Mouse (Mus musculus): Measurements from ENCODE around the gene Sin3b. TPM values are rescaled to one million over a fixed set of nuclear protein-coding genes. Genes with fewer than 3 reads are reported as not detected.

Gene Sin3b
- total RNA-seq, 1 experiment from 2014 or later = 127 TPM

- ATAC-seq (replicated peaks in 1 of 2; ENCODE audit: insufficient read depth in 1 of 2, low FRiP score in 2 of 2, low TSS enrichment in 1 of 2, low read depth in 1 of 2, poor library complexity in 2 of 2, severe bottlenecking in 2 of 2) = no peak
These were observed 26.8 kb downstream of the Sin3b start for GRCm38 (mm10) chr8:72749846-72750245.

- ATAC-seq (replicated peaks in 1 of 2; ENCODE audit: insufficient read depth in 1 of 2, low FRiP score in 2 of 2, low TSS enrichment in 1 of 2, low read depth in 1 of 2, poor library complexity in 2 of 2, severe bottlenecking in 2 of 2) = no peak
These were observed 27.2 kb downstream of the Sin3b start for GRCm38 (mm10) chr8:72750266-72750665.

GRCm38 (mm10) chr8:72751126-72751525 lies 28.0 kb downstream of the Sin3b start:
- no peak for ATAC-seq (replicated peaks in 1 of 2; ENCODE audit: insufficient read depth in 1 of 2, low FRiP score in 2 of 2, low TSS enrichment in 1 of 2, low read depth in 1 of 2, poor library complexity in 2 of 2, severe bottlenecking in 2 of 2)

- ATAC-seq (replicated peaks in 1 of 2; ENCODE audit: insufficient read depth in 1 of 2, low FRiP score in 2 of 2, low TSS enrichment in 1 of 2, low read depth in 1 of 2, poor library complexity in 2 of 2, severe bottlenecking in 2 of 2) = no peak
These were observed 29.2 kb downstream of the Sin3b start for GRCm38 (mm10) chr8:72752289-72752688.

- ATAC-seq (replicated peaks in 1 of 2; ENCODE audit: insufficient read depth in 1 of 2, low FRiP score in 2 of 2, low TSS enrichment in 1 of 2, low read depth in 1 of 2, poor library complexity in 2 of 2, severe bottlenecking in 2 of 2) = no peak
These were observed 30.1 kb downstream of the Sin3b start for GRCm38 (mm10) chr8:72753165-72753564.

- no peak for ATAC-seq (replicated peaks in 1 of 2; ENCODE audit: insufficient read depth in 1 of 2, low FRiP score in 2 of 2, low TSS enrichment in 1 of 2, low read depth in 1 of 2, poor library complexity in 2 of 2, severe bottlenecking in 2 of 2)
These were observed 30.7 kb downstream of the Sin3b start for GRCm38 (mm10) chr8:72753781-72754180.

- ATAC-seq (replicated peaks in 1 of 2; ENCODE audit: insufficient read depth in 1 of 2, low FRiP score in 2 of 2, low TSS enrichment in 1 of 2, low read depth in 1 of 2, poor library complexity in 2 of 2, severe bottlenecking in 2 of 2) = no peak
These were observed 32.9 kb downstream of the Sin3b start for GRCm38 (mm10) chr8:72756031-72756430.

GRCm38 (mm10) chr8:72756771-72757390 lies 33.8 kb downstream of the Sin3b start:
- ATAC-seq (replicated peaks in 1 of 2; ENCODE audit: insufficient read depth in 1 of 2, low FRiP score in 2 of 2, low TSS enrichment in 1 of 2, low read depth in 1 of 2, poor library complexity in 2 of 2, severe bottlenecking in 2 of 2) = no peak

GRCm38 (mm10) chr8:72757426-72758195 lies 34.5 kb downstream of the Sin3b start:
- ATAC-seq (replicated peaks in 1 of 2; ENCODE audit: insufficient read depth in 1 of 2, low FRiP score in 2 of 2, low TSS enrichment in 1 of 2, low read depth in 1 of 2, poor library complexity in 2 of 2, severe bottlenecking in 2 of 2) = no peak

GRCm38 (mm10) chr8:72758310-72758709 lies 35.2 kb downstream of the Sin3b start:
- no peak for ATAC-seq (replicated peaks in 1 of 2; ENCODE audit: insufficient read depth in 1 of 2, low FRiP score in 2 of 2, low TSS enrichment in 1 of 2, low read depth in 1 of 2, poor library complexity in 2 of 2, severe bottlenecking in 2 of 2)

- ATAC-seq (replicated peaks in 1 of 2; ENCODE audit: insufficient read depth in 1 of 2, low FRiP score in 2 of 2, low TSS enrichment in 1 of 2, low read depth in 1 of 2, poor library complexity in 2 of 2, severe bottlenecking in 2 of 2) = no peak
These were observed 37.1 kb downstream of the Sin3b start for GRCm38 (mm10) chr8:72760216-72760615.

- peak; percentile 76 to 82 for ATAC-seq (replicated peaks in 1 of 2; ENCODE audit: insufficient read depth in 1 of 2, low FRiP score in 2 of 2, low TSS enrichment in 1 of 2, low read depth in 1 of 2, poor library complexity in 2 of 2, severe bottlenecking in 2 of 2)
These were observed 38.4 kb downstream of the Sin3b start, which contains the start of gene F2rl3 for GRCm38 (mm10) chr8:72761322-72762051. Gene F2rl3 (plus strand): TSS chr8:72761880.

- ATAC-seq (replicated peaks in 1 of 2; ENCODE audit: insufficient read depth in 1 of 2, low FRiP score in 2 of 2, low TSS enrichment in 1 of 2, low read depth in 1 of 2, poor library complexity in 2 of 2, severe bottlenecking in 2 of 2) = peak; percentile 41 to 43
These were observed 39.2 kb downstream of the Sin3b start for GRCm38 (mm10) chr8:72762306-72762705.

- no peak for ATAC-seq (replicated peaks in 1 of 2; ENCODE audit: insufficient read depth in 1 of 2, low FRiP score in 2 of 2, low TSS enrichment in 1 of 2, low read depth in 1 of 2, poor library complexity in 2 of 2, severe bottlenecking in 2 of 2)
These were observed 42.6 kb downstream of the Sin3b start for GRCm38 (mm10) chr8:72765696-72766095.

GRCm38 (mm10) chr8:72766777-72767176 lies 43.7 kb downstream of the Sin3b start:
- no peak for ATAC-seq (replicated peaks in 1 of 2; ENCODE audit: insufficient read depth in 1 of 2, low FRiP score in 2 of 2, low TSS enrichment in 1 of 2, low read depth in 1 of 2, poor library complexity in 2 of 2, severe bottlenecking in 2 of 2)

GRCm38 (mm10) chr8:72777797-72778196 lies 54.7 kb downstream of the Sin3b start:
- no peak for ATAC-seq (replicated peaks in 1 of 2; ENCODE audit: insufficient read depth in 1 of 2, low FRiP score in 2 of 2, low TSS enrichment in 1 of 2, low read depth in 1 of 2, poor library complexity in 2 of 2, severe bottlenecking in 2 of 2)

GRCm38 (mm10) chr8:72780644-72781043 lies 57.6 kb downstream of the Sin3b start:
- ATAC-seq (replicated peaks in 1 of 2; ENCODE audit: insufficient read depth in 1 of 2, low FRiP score in 2 of 2, low TSS enrichment in 1 of 2, low read depth in 1 of 2, poor library complexity in 2 of 2, severe bottlenecking in 2 of 2) = no peak

GRCm38 (mm10) chr8:72801583-72801982 lies 78.5 kb downstream of the Sin3b start:
- no peak for ATAC-seq (replicated peaks in 1 of 2; ENCODE audit: insufficient read depth in 1 of 2, low FRiP score in 2 of 2, low TSS enrichment in 1 of 2, low read depth in 1 of 2, poor library complexity in 2 of 2, severe bottlenecking in 2 of 2)
